Mouse (Mus musculus) lung, adult 2 months (tissue): ENCODE measurements around the gene Liph.

Experiments used
- CTCF ChIP-seq: fragments of 200-500 bp; IDR thresholded peaks from 2 replicates; pipeline ENCODE4 v1.5.1; 2011; ENCODE audit warnings: mild to moderate bottlenecking, low read length, control low read depth; ENCODE audit not compliant: insufficient read depth
- POLR2A ChIP-seq: fragments of 200-500 bp; IDR thresholded peaks from 2 replicates; pipeline ENCODE4 v1.6.1; 2011; ENCODE audit warnings: low read depth, mild to moderate bottlenecking, control low read depth, low read length, borderline replicate concordance; ENCODE audit errors: extremely low read depth

DNA sequence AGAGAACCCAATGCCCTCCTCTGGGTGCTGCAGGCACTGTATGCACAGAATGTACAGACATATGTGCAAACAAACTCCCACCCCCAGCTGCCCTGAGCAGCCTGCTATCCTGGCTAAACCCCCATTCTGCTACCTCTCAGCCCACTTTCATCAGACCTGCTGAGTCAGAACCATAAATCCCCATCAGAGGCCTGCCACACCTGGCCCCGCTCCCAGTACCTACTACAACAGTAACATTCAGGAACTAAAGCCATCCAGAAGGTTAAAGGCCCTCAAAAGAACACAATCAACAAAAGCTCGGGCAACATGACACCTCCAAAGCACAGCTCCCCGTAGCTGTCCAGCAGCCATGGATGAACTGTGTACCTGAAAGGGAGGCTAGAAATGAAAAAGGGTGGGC, 6.1 kb upstream of the Liph start:
- TF ChIP-seq CTCF = no peak
- no peak for TF ChIP-seq POLR2A
